Mouse (Mus musculus) testis, adult 2 months (tissue): Measurements from ENCODE around the gene B4galnt3. TPM values are rescaled to one million over a fixed set of nuclear protein-coding genes. Genes with fewer than 3 reads are reported as not detected.

ENCODE experiments used
- H3K27ac ChIP-seq: fragments of 200-500 bp; 2 replicates; pipeline ENCODE4 v1.5.1; 2012; ENCODE audit warnings: low read depth, low read length; ENCODE audit not compliant: control insufficient read depth, insufficient read depth
- H3K27me3 ChIP-seq: fragments of 200-500 bp; 2 replicates; pipeline ENCODE4 v1.6.1; 2012; ENCODE audit warnings: mild to moderate bottlenecking, low read length, moderate library complexity; ENCODE audit not compliant: control insufficient read depth, insufficient read depth
- H3K36me3 ChIP-seq: fragments of 200-500 bp; 2 replicates; pipeline ENCODE4 v1.6.1; 2012; ENCODE audit warnings: mild to moderate bottlenecking, low read length; ENCODE audit not compliant: control insufficient read depth, insufficient read depth
- H3K4me1 ChIP-seq: fragments of 200-500 bp; 2 replicates; pipeline ENCODE4 v1.6.1; 2012; ENCODE audit warnings: low read length; ENCODE audit not compliant: control insufficient read depth, insufficient read depth
- H3K4me3 ChIP-seq: fragments of 200-500 bp; 2 replicates; pipeline ENCODE4 v1.5.1; 2012; ENCODE audit warnings: low read depth, mild to moderate bottlenecking, low read length, moderate library complexity, mixed read lengths; ENCODE audit not compliant: control insufficient read depth
- CTCF ChIP-seq: fragments of 200-500 bp; IDR thresholded peaks from 2 replicates; pipeline ENCODE4 v1.5.1; 2012; ENCODE audit warnings: low read depth, mild to moderate bottlenecking, inconsistent platforms, low read length, moderate library complexity; ENCODE audit not compliant: control insufficient read depth, insufficient read depth, insufficient replicate concordance
- POLR2A ChIP-seq: fragments of 200-500 bp; IDR thresholded peaks from 2 replicates; pipeline ENCODE4 v1.6.1; 2012; ENCODE audit warnings: low read depth, mild to moderate bottlenecking, inconsistent platforms, low read length, moderate library complexity; ENCODE audit not compliant: control insufficient read depth
- polyA plus RNA-seq: library from polyadenylated mRNA; depleted of rRNA; stranded (reverse); fragments of >200 nt; gene quantifications from 2 replicates; pipeline ENCODE4 v1.2.3, GENCODE M21; 2012

Gene B4galnt3
- polyA plus RNA-seq, 1 experiment = 8.2 TPM

DNA sequence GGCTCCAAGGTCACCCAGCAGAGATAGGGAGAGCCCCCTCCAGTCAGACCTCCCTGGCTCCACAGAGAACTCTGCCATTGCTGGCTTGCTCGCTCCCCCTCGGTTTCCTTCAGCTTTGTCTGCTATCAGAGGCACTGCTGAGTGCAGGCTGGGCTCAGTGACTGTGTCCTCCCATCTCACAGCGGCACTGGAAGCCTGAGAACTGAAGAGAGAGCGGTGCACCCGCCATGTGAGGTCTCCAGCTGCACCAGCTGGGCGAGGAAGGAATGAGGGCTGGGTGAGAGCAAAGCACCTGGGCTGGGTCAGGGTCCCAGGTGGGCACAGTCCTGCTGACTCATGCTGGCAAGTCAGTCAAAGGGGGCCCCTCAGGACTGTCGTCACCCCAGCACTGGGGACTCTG lies 108.6 kb downstream of the B4galnt3 start:
- Histone ChIP-seq H3K4me1 (peaks cover 14% of the 10 kb centered on the region), H3K36me3 (no peaks in the 10 kb centered on the region), H3K4me3 (no peak overlapping the region), H3K27ac (no peak overlapping the region), H3K27me3 (no peaks in the 10 kb centered on the region)
- no peak for TF ChIP-seq POLR2A

- no peak for TF ChIP-seq POLR2A
- H3K27me3 ChIP-seq = no peaks in the 10 kb centered on the region
- no peak overlapping the region for H3K27ac ChIP-seq
- H3K4me1 ChIP-seq = peaks cover 11% of the 10 kb centered on the region
- no peak overlapping the region for H3K4me3 ChIP-seq
- H3K36me3 ChIP-seq = no peaks in the 10 kb centered on the region
Measured at GRCm38 (mm10) chr6:120185012-120185730, 109.2 kb downstream of the B4galnt3 start.

GRCm38 (mm10) chr6:120183771-120184170 lies 110.6 kb downstream of the B4galnt3 start:
- Histone ChIP-seq H3K27ac (no peak overlapping the region), H3K4me3 (no peak overlapping the region)

GRCm38 (mm10) chr6:120182160-120182559 lies 112.2 kb downstream of the B4galnt3 start:
- Histone ChIP-seq H3K27ac (no peak overlapping the region), H3K4me1 (no peaks in the 10 kb centered on the region), H3K4me3 (no peak overlapping the region)

More at GRCm38 (mm10) chr6:120183771-120184170, 110.6 kb downstream of the B4galnt3 start:
- Histone ChIP-seq H3K27me3 (no peaks in the 10 kb centered on the region), H3K4me1 (peaks cover 10% of the 10 kb centered on the region), H3K36me3 (no peaks in the 10 kb centered on the region)
- TF ChIP-seq POLR2A (no peak), CTCF (no peak)

GRCm38 (mm10) chr6:120180492-120180891 lies 113.9 kb downstream of the B4galnt3 start:
- Histone ChIP-seq H3K4me3 (no peak overlapping the region), H3K27me3 (no peaks in the 10 kb centered on the region), H3K36me3 (no peaks in the 10 kb centered on the region), H3K27ac (no peak overlapping the region), H3K4me1 (no peaks in the 10 kb centered on the region)
- no peak for TF ChIP-seq CTCF
- TF ChIP-seq POLR2A = no peak

More at GRCm38 (mm10) chr6:120182160-120182559, 112.2 kb downstream of the B4galnt3 start:
- Histone ChIP-seq H3K36me3 (no peaks in the 10 kb centered on the region), H3K27me3 (no peaks in the 10 kb centered on the region)
- TF ChIP-seq POLR2A = no peak
- no peak for TF ChIP-seq CTCF

GRCm38 (mm10) chr6:120179756-120180206 lies 114.6 kb downstream of the B4galnt3 start:
- Histone ChIP-seq H3K27me3 (no peaks in the 10 kb centered on the region), H3K36me3 (no peaks in the 10 kb centered on the region), H3K27ac (no peak overlapping the region), H3K4me1 (no peaks in the 10 kb centered on the region), H3K4me3 (no peak overlapping the region)
- no peak for TF ChIP-seq CTCF
- TF ChIP-seq POLR2A = no peak

DNA sequence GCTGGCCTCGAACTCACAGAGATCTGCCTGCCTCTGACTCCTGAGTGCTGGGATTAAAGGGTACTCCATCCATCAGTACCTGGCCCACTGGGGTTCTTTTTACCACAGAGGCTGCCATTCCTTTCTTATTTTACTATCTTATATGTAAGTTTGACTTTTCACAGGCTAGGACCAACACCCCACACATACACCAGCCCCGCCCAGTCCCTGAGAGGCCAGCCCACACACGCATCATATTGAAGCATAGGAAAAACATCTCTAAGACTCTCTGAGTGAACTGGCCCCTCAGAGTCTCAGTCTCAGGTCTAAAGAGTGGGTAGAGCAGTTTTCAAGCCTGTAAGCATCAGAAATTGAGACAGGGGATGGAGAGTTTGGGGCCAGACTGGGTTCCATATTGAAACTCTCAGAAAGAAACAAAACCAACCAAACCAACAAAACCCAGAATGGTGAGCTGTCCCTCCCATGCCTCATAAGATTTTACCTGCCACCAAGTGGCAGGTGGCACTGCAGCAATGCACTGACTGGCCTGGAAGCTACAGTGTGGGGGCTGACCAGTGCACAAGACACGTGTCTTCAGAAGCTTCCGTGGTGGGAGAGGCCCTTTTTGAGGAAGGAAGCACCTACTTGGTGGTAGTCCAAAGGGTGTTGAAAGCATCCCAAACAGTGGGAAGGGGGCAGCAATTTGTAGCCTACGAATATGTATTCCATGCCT lies 115.2 kb downstream of the B4galnt3 start:
- Histone ChIP-seq H3K4me1 (no peaks in the 10 kb centered on the region), H3K27me3 (no peaks in the 10 kb centered on the region), H3K4me3 (no peak overlapping the region), H3K27ac (no peak overlapping the region), H3K36me3 (no peaks in the 10 kb centered on the region)
- TF ChIP-seq POLR2A (no peak), CTCF (no peak)
